Comparison of ENCODE assay signal across 19 mouse cellular contexts in the genomic region with DNA sequence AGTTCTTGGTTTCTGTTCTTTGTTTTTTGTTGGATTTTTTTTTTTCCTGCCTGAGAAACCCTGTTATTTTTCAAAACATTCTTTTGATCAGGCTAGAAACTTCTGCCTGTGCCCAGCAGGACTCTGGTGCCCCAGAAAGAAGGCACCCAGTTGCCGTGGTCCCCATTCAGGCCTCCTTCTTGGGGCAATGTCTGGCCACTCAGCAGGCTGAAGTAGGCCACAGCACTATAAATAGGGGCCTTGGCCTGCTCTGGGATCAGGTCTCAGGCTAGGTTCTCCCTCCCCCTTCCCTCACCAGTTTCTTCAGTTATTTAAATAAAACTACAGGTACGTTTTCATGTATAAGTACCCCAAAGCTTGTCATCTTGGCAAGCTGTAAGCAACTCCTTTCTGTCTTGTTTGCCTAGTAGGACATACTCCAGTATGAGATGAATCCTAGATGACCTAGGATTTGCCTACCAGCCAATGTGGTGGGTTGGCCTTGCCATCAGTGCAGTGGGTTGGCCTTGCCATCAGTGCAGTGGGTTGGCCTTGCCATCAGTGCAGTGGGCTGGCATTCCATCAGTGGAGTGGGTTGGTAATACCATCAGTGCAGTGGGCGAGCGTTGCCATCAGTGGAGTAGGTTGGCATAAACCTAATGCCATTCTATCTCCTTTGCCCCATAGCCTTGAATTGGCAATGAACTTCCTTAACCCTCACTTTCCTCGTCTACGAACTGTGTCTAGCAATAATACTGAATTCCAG.
A peak's percentile ranks its signal among the peaks of the same experiment; 100 is the strongest.
DNase-seq lines count a peak whose midpoint lies in the region.
"Had no signal": no experiment of that assay in that cellular context is flagged by ENCODE, and none has a peak within 500 bp of the region (broad histone marks: within the 10 kb centered on the region; RNA-seq: fewer than 3 reads in every experiment).

No protein-coding gene starts in this region.

- peak; percentile 43 for DNase-seq in gastrocnemius, adult 18-20 months (ENCODE audit: low spot score)
- DNase-seq in gastrocnemius, postnatal 25 days: no peak
- DNase-seq in layer of hippocampus, adult 18-20 months (ENCODE audit: low spot score in 2 of 2): peak; percentile 34 to 60
- no peak for DNase-seq in layer of hippocampus, postnatal 25 days (ENCODE audit: extremely low spot score in 1 of 2, low spot score in 1 of 2)
- peak; percentile 53 for DNase-seq in layer of hippocampus, adult 9-11 months
- DNase-seq in layer of hippocampus, postnatal 10 days (ENCODE audit: low spot score in 2 of 2): no peak
- peak; percentile 61 for DNase-seq in skeletal muscle tissue, adult 2 months (ENCODE audit: low read depth, low spot score)
- DNase-seq: adrenal gland, adult 2 months; adrenal gland, postnatal 14 days; B cell, adult 2 months; cerebellum, adult 11 months; cerebellum, adult 2 months; cerebellum, adult 9-11 months; cerebellum, postnatal 25 days; forebrain, postnatal 0 days; gastrocnemius, postnatal 36 days; heart, adult 18-20 months; heart, postnatal 14 days; heart, postnatal 4 days had no signal

Comparison
In these comparisons a context has a peak if more than half of its experiments do, and no peak if none do; other contexts are left out.
1. DNase-seq: peak in gastrocnemius, adult 18-20 months (single experiment), layer of hippocampus, adult 18-20 months (2 of 2), layer of hippocampus, adult 9-11 months (single experiment) and skeletal muscle tissue, adult 2 months (single experiment); none in gastrocnemius, postnatal 25 days (single experiment), layer of hippocampus, postnatal 25 days (0 of 2) and layer of hippocampus, postnatal 10 days (0 of 2).